Mouse (Mus musculus): ENCODE data around the gene Vezf1.

DNA sequence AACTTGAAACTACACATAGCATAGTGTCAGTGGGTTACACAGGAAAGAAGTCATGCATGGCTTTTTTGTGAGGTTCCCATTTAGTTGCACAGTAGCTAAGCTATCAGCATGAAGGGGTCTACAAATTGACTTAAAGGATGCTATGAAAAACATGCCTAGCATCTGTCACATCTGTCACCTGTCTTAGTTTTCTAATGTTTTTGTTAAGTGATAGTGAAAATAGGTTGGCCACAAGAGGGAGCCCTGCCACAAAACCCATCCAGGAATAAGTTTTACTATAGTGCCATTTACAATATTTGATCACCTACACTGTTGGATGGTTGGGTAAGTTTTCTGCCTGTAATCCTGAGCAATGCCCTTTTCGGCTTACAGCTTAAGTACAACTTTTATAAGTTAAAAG is 13.5 kb upstream of the Vezf1 start:
- TF ChIP-seq CTCF (IDR thresholded peaks at IDR 0.05; ENCODE audit: extremely low read depth, insufficient read depth, insufficient read length, insufficient replicate concordance) (no peak), POLR2A (IDR thresholded peaks at IDR 0.05; ENCODE audit: low read depth, low read length) (no peak)
